In the genomic region with DNA sequence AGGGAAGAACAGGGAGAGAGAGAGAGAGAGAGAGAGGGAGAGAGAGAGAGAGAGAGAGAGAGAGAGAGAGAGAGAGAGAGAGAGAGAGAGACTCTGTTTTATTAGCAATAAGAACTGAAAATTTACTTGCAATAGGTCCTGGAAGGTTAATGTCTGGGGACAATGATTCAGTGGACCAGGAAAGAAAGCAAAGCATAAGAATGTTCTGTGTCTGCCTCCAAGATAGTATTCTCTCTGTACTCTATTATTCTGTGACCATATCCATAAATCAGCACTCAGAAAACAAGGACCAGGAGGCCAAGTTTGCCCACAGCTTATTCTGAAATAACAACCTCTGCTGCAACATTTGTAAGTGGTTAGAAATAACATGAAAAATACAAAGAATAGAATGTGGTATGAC, we compare ENCODE assay signal across 23 mouse cellular contexts.
"Had no signal": no experiment of that assay in that cellular context is flagged by ENCODE, and none has a peak within 500 bp of the region (broad histone marks: within the 10 kb centered on the region; RNA-seq: fewer than 3 reads in every experiment).

No protein-coding gene starts in this region.

- H3K9me3 ChIP-seq: heart, embryonic 13.5 days; heart, embryonic 15.5 days; hindbrain, embryonic 13.5 days; hindbrain, embryonic 15.5 days; limb, embryonic 13.5 days; limb, embryonic 15.5 days; liver, embryonic 12.5 days had no signal

- H3K9ac ChIP-seq: forebrain, postnatal 0 days; heart, embryonic 13.5 days; heart, embryonic 15.5 days; hindbrain, embryonic 13.5 days; hindbrain, embryonic 15.5 days; limb, embryonic 13.5 days; limb, embryonic 15.5 days; liver, embryonic 12.5 days; liver, embryonic 14.5 days had no signal

- H3K27ac ChIP-seq: heart, adult 2 months; heart, embryonic 13.5 days; heart, embryonic 15.5 days; hindbrain, embryonic 13.5 days; hindbrain, embryonic 15.5 days; hindbrain, postnatal 0 days; limb, embryonic 13.5 days; limb, embryonic 15.5 days; liver, embryonic 12.5 days; liver, embryonic 14.5 days had no signal

- H3K4me1 ChIP-seq: heart, embryonic 13.5 days; heart, embryonic 15.5 days; hindbrain, embryonic 13.5 days; hindbrain, embryonic 15.5 days; limb, embryonic 13.5 days; limb, embryonic 15.5 days; liver, embryonic 12.5 days had no signal

- H3K4me2 ChIP-seq: heart, embryonic 11.5 days; heart, embryonic 13.5 days; heart, embryonic 15.5 days; hindbrain, embryonic 13.5 days; hindbrain, embryonic 15.5 days; limb, embryonic 13.5 days; limb, embryonic 15.5 days; liver, embryonic 12.5 days had no signal

- H3K4me3 ChIP-seq: heart, adult 2 months; heart, embryonic 13.5 days; heart, embryonic 15.5 days; hindbrain, embryonic 13.5 days; hindbrain, embryonic 15.5 days; limb, embryonic 13.5 days; limb, embryonic 15.5 days; liver, embryonic 12.5 days had no signal

- DNase-seq: gastrocnemius, postnatal 14 days; gastrocnemius, postnatal 36 days; heart, adult 11 months; heart, adult 2 months; heart, postnatal 14 days; heart, postnatal 36 days; kidney, adult 8-10 months; kidney, postnatal 14 days; layer of hippocampus, adult 9-11 months; layer of hippocampus, postnatal 36 days; left cerebral cortex, postnatal 4 days had no signal

- H3K36me3 ChIP-seq: heart, embryonic 13.5 days; heart, embryonic 15.5 days; hindbrain, embryonic 13.5 days; hindbrain, embryonic 15.5 days; limb, embryonic 13.5 days; limb, embryonic 15.5 days; liver, embryonic 12.5 days had no signal

- ATAC-seq: forebrain, postnatal 0 days; hindbrain, postnatal 0 days; intestine, embryonic 16.5 days; liver, embryonic 12.5 days had no signal

- H3K27me3 ChIP-seq: heart, embryonic 13.5 days; heart, embryonic 15.5 days; hindbrain, embryonic 13.5 days; hindbrain, embryonic 15.5 days; limb, embryonic 13.5 days; limb, embryonic 15.5 days; liver, embryonic 12.5 days had no signal
